Mouse (Mus musculus): Measurements from ENCODE around the gene Tgfbr2.

DNA sequence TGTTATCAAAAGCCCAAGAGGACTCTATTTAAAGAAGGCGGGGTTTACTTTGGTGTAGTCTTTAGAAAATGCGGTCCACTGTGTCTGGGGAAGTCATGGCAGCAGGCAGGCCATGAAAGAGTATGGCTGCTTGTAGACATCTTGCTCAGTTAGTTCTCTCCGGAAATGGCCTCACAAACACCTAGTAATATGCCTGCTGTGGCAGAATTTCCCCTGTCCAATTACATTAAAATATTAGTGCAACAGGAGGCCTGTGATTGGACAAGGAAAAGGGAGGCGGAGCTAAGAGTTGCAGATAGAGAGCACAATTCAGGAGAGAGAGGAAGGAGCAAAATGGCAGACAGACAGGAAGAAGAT is 45.0 kb upstream of the Tgfbr2 start:
- no peak for TF ChIP-seq POLR2AphosphoS2 (IDR thresholded peaks at IDR 0.05; ENCODE audit: insufficient read length, low read depth)
- TF ChIP-seq SRF (IDR thresholded peaks at IDR 0.05; ENCODE audit: control insufficient read depth, insufficient read length, low read depth), result no peak
- TF ChIP-seq CEBPB (IDR thresholded peaks at IDR 0.05; ENCODE audit: insufficient read depth, poor library complexity, severe bottlenecking), result no peak
- TF ChIP-seq POLR2A (IDR thresholded peaks at IDR 0.05; ENCODE audit: insufficient read length, low read depth), result no peak
- no peak for TF ChIP-seq E2F4 (IDR thresholded peaks at IDR 0.05; ENCODE audit: insufficient read depth)
- no peak for TF ChIP-seq MAX (IDR thresholded peaks at IDR 0.05; ENCODE audit: low read depth)
- no peak for TF ChIP-seq MYOG (IDR thresholded peaks at IDR 0.05; ENCODE audit: control insufficient read depth in 1 of 3, insufficient read depth in 1 of 3, insufficient read length in 2 of 3, low read depth in 2 of 3)
- no peak for TF ChIP-seq TCF3 (IDR thresholded peaks at IDR 0.05; ENCODE audit: insufficient read length, low read depth)
- TF ChIP-seq MYOD1 (IDR thresholded peaks at IDR 0.05; ENCODE audit: control insufficient read depth in 1 of 3, insufficient read length in 2 of 3, low read depth in 2 of 3), result no peak
- no peak for TF ChIP-seq USF1 (IDR thresholded peaks at IDR 0.05; ENCODE audit: low read depth)
- no peak for TF ChIP-seq TCF12 (IDR thresholded peaks at IDR 0.05; ENCODE audit: insufficient read depth, poor library complexity, severe bottlenecking)
